Mouse (Mus musculus): ENCODE measurements around the gene 4933407L21Rik.
"Not testable (repeated sequence)": the region's sequence is repeated elsewhere in the genome, so short reads cannot be mapped to it uniquely, and the experiment has no call there.

The 4933407L21Rik gene

DNA sequence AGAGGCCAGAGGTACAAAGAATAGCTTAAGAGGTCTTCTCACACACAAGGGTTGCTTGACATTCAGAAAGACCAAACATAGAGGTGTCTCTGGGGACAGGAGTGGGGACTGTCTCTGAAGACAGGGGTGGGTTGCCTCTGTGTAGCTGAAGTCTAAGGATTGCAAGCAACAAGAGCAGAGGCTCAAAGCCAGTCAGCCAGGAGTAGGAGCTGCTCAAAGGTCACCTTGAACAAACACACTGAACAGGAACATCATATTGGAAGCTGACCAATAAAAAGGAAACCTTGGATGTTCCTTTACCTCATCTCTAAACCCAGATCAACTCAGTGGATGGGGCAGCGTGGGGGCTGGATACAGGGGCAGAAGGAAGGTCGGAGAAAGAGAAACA lies 31.6 kb downstream of the 4933407L21Rik start:
- DNase-seq (ENCODE audit: low spot score), result no peak

DNA sequence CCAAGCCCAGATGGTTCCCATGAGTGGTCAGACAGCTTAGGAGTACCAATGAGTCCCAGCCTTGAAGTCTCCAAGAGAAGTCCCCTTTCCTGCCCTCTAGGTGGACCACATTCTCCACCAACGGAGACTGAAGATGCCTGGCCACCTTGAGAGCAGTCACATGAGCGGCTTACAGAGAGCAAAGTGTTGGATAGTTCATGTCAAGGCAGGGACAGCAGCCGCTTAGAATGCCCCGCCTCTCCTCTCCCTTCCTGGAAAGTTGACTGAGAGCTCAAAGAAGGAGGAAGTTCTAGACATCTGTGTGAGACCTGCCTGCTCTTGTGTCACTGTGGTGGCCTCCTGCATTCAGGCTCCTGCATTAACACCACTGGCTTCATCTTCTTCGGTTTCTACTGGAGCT lies 32.6 kb downstream of the 4933407L21Rik start, which contains the start of gene Gpr55:
TSS of gene Gpr55 (minus strand) at position 135 of the 400 bp plus-strand sequence.
- DNase-seq (ENCODE audit: low spot score), result no peak

DNA sequence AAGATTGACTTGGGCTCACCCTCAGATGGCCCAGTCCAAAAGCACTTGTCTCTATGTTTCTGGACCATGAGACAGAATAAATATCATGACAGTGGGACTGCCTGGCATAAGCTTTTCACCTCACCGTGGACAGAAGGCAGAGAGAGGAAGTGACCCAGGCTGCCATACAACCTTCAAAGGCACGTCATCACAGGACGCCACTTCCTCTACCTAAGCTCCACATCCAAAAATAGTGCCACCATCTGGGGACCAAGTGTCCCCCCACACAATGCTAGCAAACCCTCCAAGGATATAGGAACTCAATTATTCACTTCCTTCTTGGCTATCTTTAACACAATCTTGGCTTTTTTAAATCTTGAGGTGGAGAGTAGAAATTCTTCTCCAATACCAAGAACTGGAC lies 33.8 kb downstream of the 4933407L21Rik start:
- no peak for DNase-seq (ENCODE audit: low spot score)

DNA sequence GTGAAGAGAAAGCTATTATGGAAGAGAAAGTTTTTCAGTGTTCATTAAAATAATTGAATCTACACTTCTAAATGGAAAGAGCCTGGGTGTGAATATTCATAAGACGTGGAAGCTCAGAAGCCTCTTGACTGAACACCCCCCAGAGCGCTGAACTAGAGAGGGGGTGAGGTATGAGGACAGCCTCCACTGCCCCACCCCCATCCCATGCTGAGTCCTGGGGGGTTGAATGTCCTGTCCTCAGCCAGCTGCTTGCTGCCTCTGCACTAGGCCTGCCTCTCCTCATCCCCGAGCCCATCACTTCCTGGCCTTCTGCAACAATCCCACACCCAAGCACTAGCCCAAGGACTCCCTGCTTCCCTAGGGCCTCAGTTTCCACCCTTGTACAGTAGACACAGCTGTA lies 37.6 kb downstream of the 4933407L21Rik start:
- no peak for DNase-seq (ENCODE audit: low spot score)

DNA sequence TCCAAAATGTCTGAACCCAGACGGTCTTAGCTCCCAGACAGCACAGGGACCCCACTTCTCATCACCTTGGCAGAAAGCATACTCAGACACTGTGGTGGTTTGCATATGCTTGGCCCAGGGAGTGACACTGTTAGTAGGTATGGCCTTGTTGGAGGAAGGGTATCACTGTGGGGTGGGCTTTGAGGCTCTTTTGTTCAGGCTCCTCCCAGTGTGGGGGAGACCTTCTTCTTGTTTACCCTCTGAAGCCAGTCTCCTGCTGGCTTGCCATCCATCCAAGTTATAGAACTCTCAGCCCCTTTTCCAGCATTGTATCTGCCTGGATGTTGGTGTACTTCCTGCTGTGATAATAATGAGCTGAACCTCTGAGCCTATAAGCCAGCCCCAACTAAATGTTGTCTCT lies 40.8 kb downstream of the 4933407L21Rik start:
- no peak for DNase-seq (ENCODE audit: low spot score)

DNA sequence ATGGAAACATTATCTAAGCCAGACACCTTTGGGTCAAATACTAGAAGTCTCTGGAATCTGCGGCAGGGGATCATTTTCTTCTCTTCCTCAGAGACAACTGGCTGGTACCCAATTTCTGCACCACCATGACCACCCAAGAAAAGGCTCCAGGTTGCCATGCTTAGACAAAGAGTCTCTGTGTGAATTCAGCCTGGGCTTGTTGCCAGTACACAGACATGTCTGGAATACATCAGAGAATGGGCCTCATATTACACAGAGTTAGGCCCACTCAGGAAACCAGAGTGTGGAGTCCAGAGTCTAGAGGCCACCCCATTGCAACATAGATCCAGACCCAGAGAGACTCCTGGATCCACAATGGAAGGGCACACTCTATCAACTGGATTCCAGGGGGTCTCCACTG lies 41.2 kb downstream of the 4933407L21Rik start:
- DNase-seq (ENCODE audit: low spot score), result no peak

DNA sequence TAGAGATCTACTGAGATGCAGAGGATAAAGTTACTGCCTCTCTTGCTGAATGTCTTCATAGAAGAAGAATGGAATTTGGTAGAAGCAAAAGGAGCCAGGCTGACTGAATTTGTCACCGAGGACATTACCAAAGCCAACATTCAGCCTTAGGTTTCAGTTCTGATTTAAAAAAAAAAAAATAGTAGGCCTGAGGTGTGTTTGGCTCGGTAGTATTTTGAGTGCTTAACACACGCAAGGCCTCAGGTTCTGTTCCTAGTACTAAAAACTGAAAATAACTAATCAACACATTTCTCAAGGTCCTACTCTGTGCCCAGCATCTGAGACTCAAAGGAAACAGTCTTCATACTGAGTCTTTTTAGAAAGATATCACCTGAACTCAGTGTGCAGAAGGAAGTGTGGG lies 42.8 kb downstream of the 4933407L21Rik start:
- no peak for DNase-seq (ENCODE audit: low spot score)

DNA sequence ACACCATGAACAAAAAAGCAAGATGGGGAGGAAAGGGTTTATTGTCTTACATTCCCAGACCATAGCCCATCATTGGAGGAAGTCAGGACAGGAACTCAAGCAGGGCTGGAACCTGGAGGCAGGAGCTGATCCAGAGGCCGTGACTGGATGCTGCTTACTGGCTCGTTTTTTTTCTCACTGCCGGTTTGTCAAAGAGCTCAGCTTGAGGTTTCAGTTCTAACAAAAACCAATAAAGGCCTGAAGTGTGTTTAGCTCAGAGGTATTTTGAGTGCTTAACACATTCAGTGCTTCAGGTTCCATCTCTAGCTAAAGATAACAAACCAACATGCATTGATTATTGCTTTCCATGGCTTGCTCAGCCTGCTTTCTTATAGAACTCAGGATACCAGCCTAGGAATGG lies 44.1 kb downstream of the 4933407L21Rik start:
- DNase-seq (ENCODE audit: low spot score), result no peak

DNA sequence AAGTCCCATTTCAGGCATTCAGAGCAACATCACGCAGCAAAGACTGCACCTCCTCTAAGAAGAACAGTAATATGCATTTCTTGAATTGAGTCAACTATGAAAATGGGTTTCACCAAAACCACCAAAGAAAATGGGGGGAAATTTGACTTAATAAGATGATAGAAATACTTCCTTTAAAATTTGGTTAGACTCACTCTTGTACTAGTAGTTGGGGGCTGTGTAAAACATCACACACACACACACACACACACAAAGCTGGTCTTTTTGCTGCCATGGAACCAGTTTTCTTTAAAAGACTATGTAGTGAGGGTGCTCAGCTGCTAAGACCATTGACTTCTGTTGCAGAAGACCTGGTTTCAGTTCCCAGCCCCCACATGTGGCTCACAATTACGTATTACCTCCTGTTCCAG lies 45.2 kb downstream of the 4933407L21Rik start:
- DNase-seq (ENCODE audit: low spot score), result no peak

DNA sequence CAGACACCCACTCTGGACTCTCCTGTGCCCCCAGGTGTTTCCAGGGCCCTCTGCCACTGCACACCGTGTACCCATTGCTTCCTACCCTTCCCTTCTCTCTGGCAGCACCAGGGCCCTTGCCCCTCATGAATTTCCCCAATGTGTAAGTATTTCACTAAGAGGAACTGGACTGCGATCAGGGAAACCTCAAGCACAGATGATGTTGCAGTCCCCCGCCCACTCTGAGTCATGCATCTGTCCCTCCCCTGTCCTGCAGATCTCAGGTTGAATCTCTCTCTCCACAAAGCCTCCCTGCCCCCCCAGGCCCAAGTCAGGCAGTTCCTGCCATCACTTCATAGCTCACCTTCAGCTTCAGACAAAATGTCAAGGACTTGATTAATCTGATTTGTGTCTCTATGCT lies 49.4 kb downstream of the 4933407L21Rik start:
- no peak for DNase-seq (ENCODE audit: low spot score)

DNA sequence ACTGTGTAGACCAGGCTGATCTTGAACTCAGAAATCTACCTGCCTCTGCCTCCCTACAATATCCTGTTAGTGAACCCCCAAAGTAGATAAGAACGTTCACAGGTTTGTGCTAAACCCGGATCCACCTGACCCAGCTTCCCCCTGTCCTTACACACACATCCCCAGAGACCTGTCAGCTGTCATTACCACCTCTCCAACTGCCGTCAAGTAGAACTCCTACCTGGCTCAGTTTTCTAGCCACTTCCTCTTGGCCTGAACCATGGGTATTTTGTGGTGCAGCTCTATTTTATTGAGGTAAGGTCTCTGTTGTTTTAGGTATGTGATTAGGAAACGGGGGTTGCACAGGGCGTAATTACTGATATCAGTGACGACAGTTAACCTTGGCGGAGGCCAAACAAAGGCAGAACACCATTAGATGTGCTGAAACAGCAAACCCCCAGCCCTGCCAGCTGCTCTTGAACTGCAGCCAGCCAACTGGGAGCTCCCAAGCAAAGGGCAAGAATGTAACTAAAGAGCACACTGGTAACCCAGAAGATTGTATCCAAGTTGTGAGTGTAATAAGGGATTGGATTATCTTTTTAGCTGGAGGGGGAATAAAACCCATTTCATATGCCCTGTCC lies 53.6 kb downstream of the 4933407L21Rik start:
- peak; percentile 80 for DNase-seq (ENCODE audit: low spot score)

DNA sequence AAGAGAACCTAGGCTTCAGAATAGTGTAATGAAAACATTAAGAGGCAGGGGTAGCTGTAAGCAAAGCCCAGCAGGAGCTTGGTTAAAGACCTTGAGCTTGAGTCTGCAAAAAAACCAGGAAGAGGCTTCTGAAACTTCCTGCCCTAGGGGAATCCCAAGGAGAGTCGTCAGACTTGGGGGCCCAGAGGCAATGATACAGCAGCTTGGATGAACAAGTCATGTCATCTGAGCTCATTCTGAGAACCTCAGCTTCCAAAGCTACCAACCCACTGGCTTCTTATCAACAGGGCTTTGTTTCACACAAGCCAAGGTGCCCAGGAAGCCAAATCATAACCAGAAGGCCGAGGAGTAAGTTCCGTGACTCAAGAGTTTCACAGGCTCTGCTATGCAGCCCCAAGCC lies 57.5 kb downstream of the 4933407L21Rik start:
- DNase-seq (ENCODE audit: low spot score), result no peak

DNA sequence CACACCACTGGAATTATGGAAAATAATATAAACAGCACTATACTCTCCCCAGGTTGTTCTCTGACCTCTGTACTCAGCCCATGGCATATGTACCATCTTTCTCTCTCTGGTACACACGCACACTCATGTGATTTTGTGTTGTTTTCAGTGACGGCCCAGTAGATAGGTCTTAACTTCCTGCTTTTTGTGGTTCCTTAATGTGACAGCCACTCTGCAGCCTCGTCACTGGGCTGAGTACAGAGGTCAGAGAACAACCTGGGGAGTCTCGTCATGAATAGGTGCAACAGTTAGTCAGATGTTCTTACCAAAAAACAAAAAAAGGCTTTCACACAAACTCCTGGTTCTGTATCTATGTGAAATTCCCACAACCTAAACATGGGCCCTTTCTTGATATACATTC lies 60.1 kb downstream of the 4933407L21Rik start:
- DNase-seq (ENCODE audit: low spot score), result no peak

DNA sequence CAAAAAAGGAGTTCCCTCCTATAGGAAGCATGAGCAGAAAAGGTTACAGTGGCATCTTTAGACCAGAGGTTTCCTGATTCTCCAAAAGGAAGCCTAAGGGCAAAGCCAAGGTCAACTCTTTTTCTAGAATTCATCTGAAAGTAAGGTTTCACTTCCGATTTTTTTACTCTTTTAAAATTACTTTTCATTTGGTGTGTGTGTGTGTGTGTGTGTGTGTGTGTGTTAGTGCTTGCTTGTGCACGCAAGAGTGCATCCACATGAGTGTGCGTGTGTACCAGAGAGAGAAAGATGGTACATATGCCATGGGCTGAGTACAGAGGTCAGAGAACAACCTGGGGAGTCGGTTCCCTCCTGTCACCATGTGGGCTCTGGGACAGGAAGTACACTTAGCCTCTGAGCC lies 60.6 kb downstream of the 4933407L21Rik start:
- DNase-seq (ENCODE audit: low spot score), result not testable (repeated sequence)
